Mouse (Mus musculus) G1E (cell line): ENCODE measurements around the gene Lce3f.

Experiments used
- CTCF ChIP-seq: IDR thresholded peaks from 2 replicates; pipeline ENCODE4 v1.5.1; 2012; ENCODE audit warnings: low read depth, low read length, inconsistent platforms, mixed read lengths
- POLR2AphosphoS5 ChIP-seq: IDR thresholded peaks from 2 replicates; pipeline ENCODE4 v1.6.1; 2012; ENCODE audit warnings: low read depth, low read length, inconsistent platforms; ENCODE audit not compliant: insufficient replicate concordance
- TAL1 ChIP-seq: conservative IDR thresholded peaks from 2 replicates; pipeline ENCODE4 v1.6.1; 2012; ENCODE audit warnings: low read depth, low read length, inconsistent platforms, mixed read lengths

- TF ChIP-seq TAL1 (no peak), CTCF (no peak), POLR2AphosphoS5 (no peak)
Observed at GRCm38 (mm10) chr3:93018960-93019359, 26.9 kb downstream of the Lce3f start, which contains the start of gene Lce1m.
